ENCODE assay signal across 8 mouse cellular contexts in the genomic region with DNA sequence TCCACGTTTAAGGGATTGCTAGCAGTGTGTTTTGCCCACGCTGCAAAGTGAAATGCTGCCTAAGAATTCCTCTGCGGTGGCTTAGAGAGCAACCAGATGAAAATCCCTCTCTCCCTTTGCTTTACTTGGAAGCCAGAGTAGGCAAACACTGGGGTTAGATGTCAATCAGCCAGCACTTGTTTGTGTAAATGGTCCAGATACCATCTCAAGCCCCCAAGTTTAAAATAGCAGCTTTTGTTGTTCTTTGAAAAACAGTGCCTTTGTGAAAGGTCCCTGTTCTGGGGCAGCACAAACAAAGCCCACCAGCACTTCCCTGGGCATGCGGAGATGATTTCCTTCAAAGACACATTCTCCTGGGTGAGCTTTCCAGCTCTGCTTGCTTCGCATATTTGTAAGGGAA. TPM values are rescaled to one million over a fixed set of nuclear protein-coding genes. Genes with fewer than 3 reads are reported as not detected.
DNase-seq lines count a peak whose midpoint lies in the region; ATAC-seq and TF ChIP-seq lines count a peak whose summit lies in the region.

No protein-coding gene starts in this region.

- peak overlapping the region; percentile 75 for H3K4me2 ChIP-seq in kidney, postnatal 0 days (ENCODE audit: low read length)
- H3K4me2 ChIP-seq in forebrain, embryonic 14.5 days (ENCODE audit: low read length), result peak overlapping the region; percentile 52
- peak overlapping the region; percentile 72 for H3K4me2 ChIP-seq in limb, embryonic 14.5 days (replicated peaks; ENCODE audit: low read depth, low read length, severe bottlenecking)

- H3K4me3 ChIP-seq in kidney, postnatal 0 days (replicated peaks; ENCODE audit: low read depth, low read length), result peak overlapping the region; percentile 44
- H3K4me3 ChIP-seq in forebrain, embryonic 14.5 days (ENCODE audit: low read depth, low read length), result no peak overlapping the region
- peak overlapping the region; percentile 45 for H3K4me3 ChIP-seq in limb, embryonic 14.5 days (replicated peaks; ENCODE audit: low read length)
- peak overlapping the region; percentile 4; the same call in 1 of the 2 replicates for H3K4me3 ChIP-seq in small intestine, adult 2 months (ENCODE audit: low read depth, low read length)

- DNase-seq in kidney, postnatal 0 days (ENCODE audit: low spot score), result peak; percentile 43
- no peak for DNase-seq in kidney, adult 11 months
- DNase-seq in forebrain, embryonic 14.5 days (ENCODE audit: low spot score), result peak; percentile 15
- no peak for DNase-seq in limb, embryonic 14.5 days (ENCODE audit: low spot score)
- no peak for DNase-seq in adrenal gland, adult 18-20 months (ENCODE audit: low spot score in 2 of 2)
- DNase-seq in kidney, postnatal 14 days, result no peak

- H3K9ac ChIP-seq in kidney, postnatal 0 days (ENCODE audit: low read depth, low read length), result no peak overlapping the region
- no peak overlapping the region for H3K9ac ChIP-seq in forebrain, embryonic 14.5 days (ENCODE audit: low read length)
- H3K9ac ChIP-seq in limb, embryonic 14.5 days (ENCODE audit: low read depth, low read length, severe bottlenecking), result peak overlapping the region; percentile 70

- WGBS in kidney, postnatal 0 days, result 16% methylated on average over 5 of the region's 5 CpGs
- 13% methylated on average over 5 of the region's 5 CpGs for WGBS in forebrain, embryonic 14.5 days
- 21% methylated on average over 5 of the region's 5 CpGs for WGBS in limb, embryonic 14.5 days
- 45% methylated on average over 5 of the region's 5 CpGs for WGBS in small intestine, adult 2 months

- H3K27ac ChIP-seq in kidney, postnatal 0 days, result 0 out of 2 replicates have a peak overlapping the region, but pooled peaks have one; percentile 92
- H3K27ac ChIP-seq in forebrain, embryonic 14.5 days (ENCODE audit: low read depth, low read length), result no peak overlapping the region
- peak overlapping the region; percentile 91 for H3K27ac ChIP-seq in limb, embryonic 14.5 days (replicated peaks; ENCODE audit: low read depth, low read length)
- H3K27ac ChIP-seq in small intestine, adult 2 months (ENCODE audit: insufficient read depth, low read depth, low read length), result no peak overlapping the region

- H3K27me3 ChIP-seq in kidney, postnatal 0 days (ENCODE audit: insufficient read depth, low read length), result no peaks in the 10 kb centered on the region
- no peaks in the 10 kb centered on the region for H3K27me3 ChIP-seq in forebrain, embryonic 14.5 days (replicated peaks; ENCODE audit: control insufficient read depth, insufficient read depth, low read length)
- no peaks in the 10 kb centered on the region for H3K27me3 ChIP-seq in limb, embryonic 14.5 days (ENCODE audit: control insufficient read depth, insufficient read depth, low read length)
- H3K27me3 ChIP-seq in small intestine, adult 2 months (ENCODE audit: control insufficient read depth, insufficient read depth, low read length), result no peaks in the 10 kb centered on the region; the same call in 1 of the 2 replicates

- no peaks in the 10 kb centered on the region for H3K36me3 ChIP-seq in kidney, postnatal 0 days (ENCODE audit: insufficient read depth, low read length)
- H3K36me3 ChIP-seq in forebrain, embryonic 14.5 days (ENCODE audit: control insufficient read depth, insufficient read depth, low read length), result no peaks in the 10 kb centered on the region
- no peaks in the 10 kb centered on the region for H3K36me3 ChIP-seq in limb, embryonic 14.5 days (ENCODE audit: control insufficient read depth, insufficient read depth, low read length)
- H3K36me3 ChIP-seq in small intestine, adult 2 months (ENCODE audit: control insufficient read depth, insufficient read depth, low read length), result no peaks in the 10 kb centered on the region

- no peak for ATAC-seq in kidney, postnatal 0 days (replicated peaks; ENCODE audit: low FRiP score, low read depth)
- no peak for ATAC-seq in forebrain, embryonic 14.5 days
- no peak for ATAC-seq in limb, embryonic 14.5 days (ENCODE audit: low FRiP score, low read depth)
- ATAC-seq in megakaryocyte progenitor cell, adult 5-6 weeks (replicated peaks; ENCODE audit: poor library complexity), result no peak

- H3K4me1 ChIP-seq in kidney, postnatal 0 days (replicated peaks; ENCODE audit: insufficient read depth, low read length), result peaks cover 17% of the 10 kb centered on the region; the same call in 1 of the 2 replicates
- H3K4me1 ChIP-seq in forebrain, embryonic 14.5 days (ENCODE audit: control insufficient read depth, insufficient read depth, low read length), result 0 out of 2 replicates have a peak, but pooled peaks cover 11% of the 10 kb centered on the region
- peaks cover 40% of the 10 kb centered on the region for H3K4me1 ChIP-seq in limb, embryonic 14.5 days (ENCODE audit: control insufficient read depth, insufficient read depth, low read length)
- no peaks in the 10 kb centered on the region for H3K4me1 ChIP-seq in small intestine, adult 2 months (ENCODE audit: control insufficient read depth, insufficient read depth, insufficient read length, low read length)

- H3K9me3 ChIP-seq in kidney, postnatal 0 days (replicated peaks; ENCODE audit: low read length), result no peaks in the 10 kb centered on the region
- H3K9me3 ChIP-seq in forebrain, embryonic 14.5 days (replicated peaks; ENCODE audit: control insufficient read depth, low read length), result no peaks in the 10 kb centered on the region
- no peaks in the 10 kb centered on the region for H3K9me3 ChIP-seq in limb, embryonic 14.5 days (ENCODE audit: control insufficient read depth, low read length)

- TF ChIP-seq CTCF in kidney, postnatal 0 days (IDR thresholded peaks at IDR 0.05; ENCODE audit: low read depth), result no peak
- no peak for TF ChIP-seq CTCF in small intestine, adult 2 months (IDR thresholded peaks at IDR 0.05; ENCODE audit: extremely low read depth, insufficient read length, insufficient replicate concordance, low read depth, low read length)

- no peak for TF ChIP-seq POLR2A in limb, embryonic 14.5 days (IDR thresholded peaks at IDR 0.05; ENCODE audit: borderline replicate concordance, extremely low read depth, insufficient read depth, insufficient read length)
- no peak for TF ChIP-seq POLR2A in small intestine, adult 2 months (IDR thresholded peaks at IDR 0.05; ENCODE audit: low read depth, low read length)

RNA-seq across cellular contexts. Expression of a gene that starts 1.7 kb away (rescaled TPM):
- 1.6 and 2.1 TPM in 2 replicates for polyA plus RNA-seq in kidney, postnatal 0 days (2015; fragmentation: Nextera tagmentation; extraction: Ambion mirVana)
- polyA plus RNA-seq in forebrain, embryonic 14.5 days (2014; fragmentation: Nextera tagmentation; extraction: Ambion mirVana), result 0.88 and 1.4 TPM in 2 replicates
- polyA plus RNA-seq in limb, embryonic 14.5 days (2012; rRNA removed), result 9.5 and 10.6 TPM in 2 replicates
- 8.7 and 9.3 TPM in 2 replicates for polyA plus RNA-seq in limb, embryonic 14.5 days (2014; fragmentation: Nextera tagmentation; extraction: Ambion mirVana)
- polyA plus RNA-seq in small intestine, adult 2 months (2012; rRNA removed), result 0.13 and 0.28 TPM in 2 replicates
- total RNA-seq in adrenal gland, adult 18-20 months (2021), result 1 to 10 TPM; 2.3 to 3.4 TPM
- 0.02 and 0.05 TPM in 2 replicates for total RNA-seq in megakaryocyte progenitor cell, adult 5-6 weeks (2015)
- 0.41 TPM in 1 of 2 replicates, not detected in the other for total RNA-seq in megakaryocyte progenitor cell, adult 5-6 weeks (2017)

RNA-seq across cellular contexts. Expression of a gene that starts 28.5 kb away (rescaled TPM):
- 0.13 and 0.15 TPM in 2 replicates for polyA plus RNA-seq in kidney, postnatal 0 days (2015; fragmentation: Nextera tagmentation; extraction: Ambion mirVana)
- polyA plus RNA-seq in forebrain, embryonic 14.5 days (2014; fragmentation: Nextera tagmentation; extraction: Ambion mirVana), result 1.2 TPM in 2 replicates
- 0.72 and 0.93 TPM in 2 replicates for polyA plus RNA-seq in limb, embryonic 14.5 days (2012; rRNA removed)
- 0.81 and 0.88 TPM in 2 replicates for polyA plus RNA-seq in limb, embryonic 14.5 days (2014; fragmentation: Nextera tagmentation; extraction: Ambion mirVana)
- not detected in 2 replicates for polyA plus RNA-seq in small intestine, adult 2 months (2012; rRNA removed)
- not detected for total RNA-seq in adrenal gland, adult 18-20 months (2021)
- not detected in 2 replicates for total RNA-seq in megakaryocyte progenitor cell, adult 5-6 weeks (2015)
- total RNA-seq in megakaryocyte progenitor cell, adult 5-6 weeks (2017), result not detected in 2 replicates

Comparison
In these comparisons a context has a peak if more than half of its experiments do, and no peak if none do; other contexts are left out.
1. DNase-seq: peak in kidney, postnatal 0 days (single experiment) and forebrain, embryonic 14.5 days (single experiment); none in kidney, adult 11 months (single experiment), limb, embryonic 14.5 days (single experiment), adrenal gland, adult 18-20 months (0 of 2) and kidney, postnatal 14 days (single experiment).
2. H3K27ac ChIP-seq: peak in kidney, postnatal 0 days (single experiment) and limb, embryonic 14.5 days (single experiment); none in forebrain, embryonic 14.5 days (single experiment) and small intestine, adult 2 months (single experiment).
3. Peak in every context shown above with its lines, with median percentiles within 50 percentile points of each other: H3K4me2 ChIP-seq.